Mouse (Mus musculus): ENCODE data around the gene Daam1. TPM values are rescaled to one million over a fixed set of nuclear protein-coding genes. Genes with fewer than 3 reads are reported as not detected.

Gene Daam1
- polyA plus RNA-seq, 1 experiment: 15.1 TPM

DNA sequence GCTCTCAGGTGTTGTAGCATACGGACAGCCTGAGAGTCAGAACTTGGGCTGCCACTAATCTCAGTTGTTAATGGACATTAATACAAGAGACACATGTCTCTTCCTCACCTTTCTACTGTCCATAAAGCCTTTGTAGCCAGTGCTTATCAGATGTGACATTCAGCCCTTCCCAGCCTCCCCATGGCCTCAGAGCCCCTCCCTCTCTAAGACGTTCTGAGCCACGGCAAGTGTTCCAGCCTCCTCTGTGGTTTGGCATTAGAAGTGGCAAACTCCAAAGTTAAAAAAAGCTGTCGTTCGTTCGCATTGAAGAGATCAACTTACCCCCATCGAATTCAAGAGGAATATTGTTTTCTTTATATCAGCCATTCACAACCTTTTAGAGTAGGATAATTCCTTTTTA lies 21.8 kb downstream of the Daam1 start:
- TF ChIP-seq CTCF (IDR thresholded peaks at IDR 0.05; ENCODE audit: low read depth, low read length): no peak
- TF ChIP-seq POLR2A (IDR thresholded peaks at IDR 0.05; ENCODE audit: borderline replicate concordance, low read depth, low read length): no peak
- H3K4me3 ChIP-seq (ENCODE audit: insufficient read depth, low read length): no peak overlapping the region
- no peak overlapping the region for H3K27ac ChIP-seq (ENCODE audit: insufficient read depth, low read depth, low read length)
- H3K4me1 ChIP-seq (ENCODE audit: control insufficient read depth, insufficient read depth, low read length): peaks cover 4% of the 10 kb centered on the region; the same call in 1 of the 2 replicates

DNA sequence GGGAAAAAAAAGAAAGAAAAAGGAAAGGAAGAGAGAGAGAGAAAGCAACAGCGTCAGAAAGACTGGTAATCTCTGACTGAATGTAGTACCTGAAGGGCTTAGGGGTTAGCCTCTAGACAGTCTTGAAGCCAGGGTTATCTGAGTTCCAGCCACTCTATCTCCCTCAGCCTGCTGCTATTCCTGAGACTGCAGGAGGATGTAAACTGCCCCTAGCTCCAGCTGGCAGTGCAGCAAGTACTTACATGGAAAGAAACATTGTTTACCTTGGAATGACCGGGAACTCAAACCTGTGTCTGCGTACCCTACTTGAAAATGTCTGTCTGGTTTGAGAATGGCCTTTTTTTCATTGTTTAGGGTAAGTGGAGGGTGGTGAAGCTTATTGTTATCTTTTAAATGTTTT lies 22.8 kb downstream of the Daam1 start:
- Histone ChIP-seq H3K4me3 (ENCODE audit: insufficient read depth, low read length) (no peak overlapping the region), H3K4me1 (ENCODE audit: control insufficient read depth, insufficient read depth, low read length) (peaks cover 3% of the 10 kb centered on the region; the same call in 1 of the 2 replicates), H3K27ac (ENCODE audit: insufficient read depth, low read depth, low read length) (no peak overlapping the region)
- TF ChIP-seq CTCF (IDR thresholded peaks at IDR 0.05; ENCODE audit: low read depth, low read length): no peak
- TF ChIP-seq POLR2A (IDR thresholded peaks at IDR 0.05; ENCODE audit: borderline replicate concordance, low read depth, low read length): no peak

DNA sequence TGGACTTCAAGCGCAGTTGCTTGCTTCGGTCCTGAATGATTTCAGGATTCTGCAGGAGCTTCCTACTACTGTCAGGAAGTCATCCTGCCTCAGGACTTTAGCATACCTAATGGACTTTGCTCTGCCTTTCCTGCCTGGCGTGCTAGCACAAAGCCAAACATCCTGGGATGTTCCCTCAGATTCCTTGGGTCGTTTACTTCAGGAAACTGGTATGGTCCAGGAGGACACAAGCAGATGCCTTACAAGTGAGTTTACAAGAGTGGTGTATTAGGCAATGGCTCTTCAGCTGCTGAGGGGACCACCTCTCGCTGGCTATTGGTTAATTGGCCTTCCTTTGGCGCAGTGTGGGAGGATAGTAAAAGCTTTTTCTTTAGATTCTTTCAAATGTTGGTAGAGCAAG lies 23.3 kb downstream of the Daam1 start:
- no peak overlapping the region for H3K27ac ChIP-seq (ENCODE audit: insufficient read depth, low read depth, low read length)
- no peak for TF ChIP-seq CTCF (IDR thresholded peaks at IDR 0.05; ENCODE audit: low read depth, low read length)
- no peak for TF ChIP-seq POLR2A (IDR thresholded peaks at IDR 0.05; ENCODE audit: borderline replicate concordance, low read depth, low read length)
- peaks cover 3% of the 10 kb centered on the region; the same call in 1 of the 2 replicates for H3K4me1 ChIP-seq (ENCODE audit: control insufficient read depth, insufficient read depth, low read length)
- no peak overlapping the region for H3K4me3 ChIP-seq (ENCODE audit: insufficient read depth, low read length)

DNA sequence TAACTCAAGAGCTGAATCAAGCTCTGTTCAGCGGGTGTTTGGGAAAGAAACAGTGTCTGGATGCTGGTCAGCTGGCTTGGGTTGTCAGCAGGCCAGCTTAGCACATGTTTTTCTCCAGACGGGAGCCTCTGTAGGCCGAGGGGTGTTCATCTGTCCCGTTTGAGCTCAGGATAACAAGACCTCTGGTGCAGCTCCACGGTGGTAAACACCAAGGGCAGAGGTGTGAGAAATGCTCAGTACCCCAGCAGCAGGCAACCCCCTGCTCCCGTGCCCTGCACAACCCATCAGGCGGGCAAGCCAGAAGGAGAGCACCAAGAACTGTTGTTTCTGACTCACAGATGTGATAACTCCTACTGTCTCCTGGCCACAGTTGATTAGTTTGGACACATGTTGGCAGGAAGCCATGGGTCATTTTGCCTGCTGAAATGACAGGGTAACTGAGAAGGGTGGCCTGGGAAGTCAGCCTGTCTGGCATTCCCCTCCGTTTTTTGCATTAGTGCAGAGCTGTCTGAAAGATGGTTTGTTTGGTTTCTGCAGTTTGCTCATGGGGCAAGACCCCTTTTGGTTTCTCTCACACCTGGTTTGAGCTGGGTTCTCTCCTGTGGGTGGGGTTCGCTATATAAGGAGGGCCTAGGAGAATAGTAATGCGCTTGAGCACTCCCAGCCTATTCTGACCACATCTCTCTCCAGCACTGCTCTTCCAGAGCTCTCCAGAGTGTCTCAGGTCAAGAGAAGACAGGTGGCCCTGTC lies 25.0 kb downstream of the Daam1 start:
- H3K27ac ChIP-seq (ENCODE audit: insufficient read depth, low read depth, low read length): no peak overlapping the region
- peaks cover 3% of the 10 kb centered on the region; the same call in 1 of the 2 replicates for H3K4me1 ChIP-seq (ENCODE audit: control insufficient read depth, insufficient read depth, low read length)
- H3K4me3 ChIP-seq (ENCODE audit: insufficient read depth, low read length): no peak overlapping the region
- TF ChIP-seq POLR2A (IDR thresholded peaks at IDR 0.05; ENCODE audit: borderline replicate concordance, low read depth, low read length) (no peak), CTCF (IDR thresholded peaks at IDR 0.05; ENCODE audit: low read depth, low read length) (no peak)

DNA sequence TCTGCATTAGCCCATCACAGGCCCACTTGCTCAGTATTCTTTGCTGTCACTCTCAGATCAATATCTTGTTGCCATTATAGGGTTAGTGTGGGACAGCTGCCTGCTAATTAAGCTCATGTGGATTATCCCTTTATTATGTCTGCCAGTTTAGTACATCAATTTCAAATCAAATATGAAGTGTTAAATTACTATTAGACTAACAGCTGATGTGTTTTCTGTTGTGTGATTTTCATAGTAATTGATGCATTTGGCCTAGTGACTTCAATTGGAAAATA lies 25.5 kb downstream of the Daam1 start:
- TF ChIP-seq CTCF (IDR thresholded peaks at IDR 0.05; ENCODE audit: low read depth, low read length): no peak
- TF ChIP-seq POLR2A (IDR thresholded peaks at IDR 0.05; ENCODE audit: borderline replicate concordance, low read depth, low read length): no peak

DNA sequence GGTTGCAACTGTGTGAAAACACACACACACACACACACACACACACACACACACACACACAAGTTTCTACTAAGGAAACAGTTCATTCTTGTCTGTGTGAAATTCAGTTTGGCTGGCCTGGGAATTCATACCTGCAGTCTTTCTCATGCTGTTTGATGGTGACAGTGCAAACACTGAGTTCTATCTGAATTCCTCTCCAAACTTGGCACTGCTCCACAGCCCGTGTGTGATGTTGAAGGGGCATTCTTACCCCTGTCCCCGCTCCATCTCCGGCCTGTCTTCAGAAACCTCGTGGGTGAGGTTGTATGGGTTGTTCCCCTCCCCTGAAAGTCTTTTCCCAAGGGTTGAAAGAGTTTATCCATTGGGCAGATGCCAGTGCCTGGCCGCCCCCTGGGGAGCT lies 28.2 kb downstream of the Daam1 start:
- Histone ChIP-seq H3K4me3 (ENCODE audit: insufficient read depth, low read length) (no peak overlapping the region), H3K27ac (ENCODE audit: insufficient read depth, low read depth, low read length) (no peak overlapping the region), H3K4me1 (ENCODE audit: control insufficient read depth, insufficient read depth, low read length) (peaks cover 10% of the 10 kb centered on the region; the same call in 1 of the 2 replicates)
- no peak for TF ChIP-seq CTCF (IDR thresholded peaks at IDR 0.05; ENCODE audit: low read depth, low read length)
- no peak for TF ChIP-seq POLR2A (IDR thresholded peaks at IDR 0.05; ENCODE audit: borderline replicate concordance, low read depth, low read length)

More for the DNA sequence above, 25.5 kb downstream of the Daam1 start:
- no peak overlapping the region for H3K4me3 ChIP-seq (ENCODE audit: insufficient read depth, low read length)
- H3K4me1 ChIP-seq (ENCODE audit: control insufficient read depth, insufficient read depth, low read length): peaks cover 3% of the 10 kb centered on the region; the same call in 1 of the 2 replicates
- no peak overlapping the region for H3K27ac ChIP-seq (ENCODE audit: insufficient read depth, low read depth, low read length)

DNA sequence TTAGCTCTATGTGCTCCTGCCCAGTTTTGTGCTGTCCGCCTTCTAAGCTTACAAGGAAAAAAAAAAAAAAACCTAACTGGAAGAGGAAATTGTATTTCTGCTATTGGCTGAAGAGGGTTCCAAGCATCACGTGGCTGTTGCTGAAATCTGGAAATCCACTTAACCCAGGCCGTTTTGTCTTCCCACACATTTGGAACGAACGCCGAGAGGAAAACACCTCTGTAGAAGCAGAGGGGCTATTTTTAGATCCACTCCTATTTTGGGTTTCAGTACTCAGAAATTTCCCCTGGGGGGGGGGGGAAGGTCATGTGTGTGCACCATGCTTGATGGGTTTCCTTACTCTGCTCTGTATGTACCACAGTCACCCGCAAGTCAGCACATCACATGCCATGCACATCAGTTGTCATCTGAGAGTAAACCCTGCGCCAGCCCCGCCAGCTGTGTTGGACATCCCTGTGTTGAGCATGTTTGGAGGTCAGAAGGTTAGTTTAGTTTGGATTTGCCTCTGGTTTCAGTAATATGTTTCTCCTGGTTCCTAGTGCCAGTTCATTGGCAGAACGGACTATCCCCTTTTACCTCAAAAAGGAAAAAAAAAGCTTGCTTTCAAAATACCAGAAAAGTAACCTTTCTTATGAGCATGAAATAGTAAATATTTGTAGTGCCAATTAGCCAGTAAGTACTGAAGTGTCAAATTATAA lies 33.1 kb downstream of the Daam1 start:
- H3K27ac ChIP-seq (ENCODE audit: insufficient read depth, low read depth, low read length): no peak overlapping the region
- peaks cover 24% of the 10 kb centered on the region for H3K4me1 ChIP-seq (ENCODE audit: control insufficient read depth, insufficient read depth, low read length)
- no peak for TF ChIP-seq CTCF (IDR thresholded peaks at IDR 0.05; ENCODE audit: low read depth, low read length)
- TF ChIP-seq POLR2A (IDR thresholded peaks at IDR 0.05; ENCODE audit: borderline replicate concordance, low read depth, low read length): no peak
- H3K4me3 ChIP-seq (ENCODE audit: insufficient read depth, low read length): no peak overlapping the region

DNA sequence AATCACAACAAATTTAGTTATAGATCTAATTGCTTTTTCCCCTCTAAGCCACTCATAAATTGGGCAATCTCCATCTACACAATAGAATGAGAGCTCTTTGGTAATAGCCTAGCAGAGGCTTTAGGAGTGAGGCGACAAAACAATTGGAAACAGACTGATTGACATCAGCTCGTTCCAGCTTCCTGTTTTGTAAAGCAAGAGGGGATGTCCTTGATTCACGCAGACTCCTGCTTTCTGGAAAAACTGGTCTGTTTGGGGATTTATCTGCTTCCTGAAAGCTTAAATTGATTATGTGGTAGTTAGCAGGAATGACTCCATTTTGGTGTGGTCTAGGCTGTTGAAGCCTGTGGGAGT lies 33.6 kb downstream of the Daam1 start:
- no peak overlapping the region for H3K27ac ChIP-seq (ENCODE audit: insufficient read depth, low read depth, low read length)
- TF ChIP-seq CTCF (IDR thresholded peaks at IDR 0.05; ENCODE audit: low read depth, low read length) (no peak), POLR2A (IDR thresholded peaks at IDR 0.05; ENCODE audit: borderline replicate concordance, low read depth, low read length) (no peak)
- no peak overlapping the region for H3K4me3 ChIP-seq (ENCODE audit: insufficient read depth, low read length)
- peaks cover 24% of the 10 kb centered on the region for H3K4me1 ChIP-seq (ENCODE audit: control insufficient read depth, insufficient read depth, low read length)

DNA sequence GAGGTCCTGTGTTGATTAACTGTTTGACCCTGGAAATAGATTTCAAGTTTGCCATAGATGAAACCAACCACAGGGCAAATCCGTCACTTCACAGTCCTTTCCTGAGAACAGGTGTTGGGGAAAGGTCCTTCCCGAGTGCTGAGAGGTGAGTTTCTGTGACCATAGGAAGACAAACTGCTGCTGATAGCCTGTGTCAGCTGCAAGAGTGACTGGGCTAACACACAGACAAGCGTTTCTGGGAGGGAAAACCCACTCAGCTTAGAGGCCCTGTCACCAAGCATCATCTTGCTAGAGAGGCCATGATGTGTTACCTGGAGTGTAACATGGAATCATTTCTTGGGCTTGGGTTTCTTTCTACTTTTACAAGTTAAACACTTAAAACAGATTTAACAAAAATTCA lies 35.1 kb downstream of the Daam1 start:
- H3K27ac ChIP-seq (ENCODE audit: insufficient read depth, low read depth, low read length): no peak overlapping the region
- peaks cover 24% of the 10 kb centered on the region for H3K4me1 ChIP-seq (ENCODE audit: control insufficient read depth, insufficient read depth, low read length)
- H3K4me3 ChIP-seq (ENCODE audit: insufficient read depth, low read length): no peak overlapping the region
- TF ChIP-seq POLR2A (IDR thresholded peaks at IDR 0.05; ENCODE audit: borderline replicate concordance, low read depth, low read length) (no peak), CTCF (IDR thresholded peaks at IDR 0.05; ENCODE audit: low read depth, low read length) (no peak)
